In genomic region chr1:90843836-90844235, GRCm38 (mm10) we compare ENCODE assay signal across 9 mouse cellular contexts. TPM values are rescaled to one million over a fixed set of nuclear protein-coding genes. Genes with fewer than 3 reads are reported as not detected.
DNase-seq lines count a peak whose midpoint lies in the region; ATAC-seq lines count a peak whose summit lies in the region.
"Had no signal": no experiment of that assay in that cellular context is flagged by ENCODE, and none has a peak within 500 bp of the region (broad histone marks: within the 10 kb centered on the region; RNA-seq: fewer than 3 reads in every experiment).

Gene Col6a3, minus strand, starts transcription at chr1:90843971.

- peak in 1 of 2 experiments; percentile 32 for DNase-seq in adrenal gland, adult 18-20 months (ENCODE audit: low spot score in 2 of 2)
- peak; percentile 74 to 77 for DNase-seq in heart, postnatal 14 days
- DNase-seq in ovary, postnatal 14 days (ENCODE audit: low spot score) = peak; percentile 62
- DNase-seq in layer of hippocampus, postnatal 10 days (ENCODE audit: low spot score in 2 of 2) = no peak
- no peak for DNase-seq in retina, postnatal 1 day

- WGBS in embryonic facial prominence, embryonic 12.5 days = 29% methylated on average over 4 of the region's 4 CpGs
- WGBS in limb, embryonic 12.5 days = 19% methylated on average over 4 of the region's 4 CpGs

- H3K4me2 ChIP-seq in embryonic facial prominence, embryonic 12.5 days (replicated peaks) = peak within 1 kb of the TSS; percentile 50
- peak within 1 kb of the TSS; percentile 51 for H3K4me2 ChIP-seq in limb, embryonic 12.5 days

- H3K27me3 ChIP-seq in embryonic facial prominence, embryonic 12.5 days = no peaks in the 10 kb centered on the region
- H3K27me3 ChIP-seq in limb, embryonic 12.5 days = no peaks in the 10 kb centered on the region

- ATAC-seq in embryonic facial prominence, embryonic 12.5 days (ENCODE audit: insufficient number of reproducible peaks, insufficient read depth, low FRiP score, low TSS enrichment) = peak; percentile 75; the same call in 1 of the 2 replicates
- 0 out of 2 replicates have a peak, but pooled peaks have one; percentile 63 for ATAC-seq in limb, embryonic 12.5 days (ENCODE audit: insufficient number of reproducible peaks, insufficient read depth, low FRiP score, low TSS enrichment, low read depth)
- ATAC-seq in megakaryocyte, adult 5-6 weeks (ENCODE audit: poor library complexity, severe bottlenecking) = no peak

- H3K9me3 ChIP-seq in embryonic facial prominence, embryonic 12.5 days = no peaks in the 10 kb centered on the region
- no peaks in the 10 kb centered on the region for H3K9me3 ChIP-seq in limb, embryonic 12.5 days

- H3K9ac ChIP-seq in embryonic facial prominence, embryonic 12.5 days = peak within 1 kb of the TSS; percentile 51
- peak within 1 kb of the TSS; percentile 51; the same call in 1 of the 2 replicates for H3K9ac ChIP-seq in limb, embryonic 12.5 days (replicated peaks)

- H3K4me1 ChIP-seq in embryonic facial prominence, embryonic 12.5 days = peaks cover 45% of the 10 kb centered on the region
- H3K4me1 ChIP-seq in limb, embryonic 12.5 days (replicated peaks) = peaks cover 47% of the 10 kb centered on the region

- H3K36me3 ChIP-seq in embryonic facial prominence, embryonic 12.5 days = no peaks in the 10 kb centered on the region
- no peaks in the 10 kb centered on the region for H3K36me3 ChIP-seq in limb, embryonic 12.5 days

- peak within 1 kb of the TSS; percentile 72 for H3K27ac ChIP-seq in embryonic facial prominence, embryonic 12.5 days
- peak within 1 kb of the TSS; percentile 80 for H3K27ac ChIP-seq in limb, embryonic 12.5 days
- H3K27ac ChIP-seq: macrophage had no signal

- H3K4me3 ChIP-seq in embryonic facial prominence, embryonic 12.5 days = peak within 1 kb of the TSS; percentile 35
- peak within 1 kb of the TSS; percentile 32 for H3K4me3 ChIP-seq in limb, embryonic 12.5 days (replicated peaks)

- intact Hi-C loops in heart, postnatal 14 days (cut with DNase I) = loop anchor here (5.0 kb wide), 2 partner anchors 58 to 67 kb away; no protein-coding TSS in a partner anchor

RNA-seq across cellular contexts. Expression of gene Col6a3, which starts in this region (rescaled TPM):
- 10 to 100 TPM; 13.6 to 21.0 TPM for total RNA-seq in adrenal gland, adult 18-20 months (2021)
- polyA plus RNA-seq in embryonic facial prominence, embryonic 12.5 days (2016; fragmentation: Nextera tagmentation; extraction: Ambion mirVana) = 57.4 and 58.7 TPM in 2 replicates
- total RNA-seq in heart, postnatal 14 days (2021) = 100 to 1,000 TPM in 1 of 2 experiments, 10 to 100 TPM in 1; 90.3 to 105 TPM
- 27.4 and 28.2 TPM in 2 replicates for polyA plus RNA-seq in limb, embryonic 12.5 days (2016; fragmentation: Nextera tagmentation; extraction: Ambion mirVana)
- total RNA-seq in layer of hippocampus, postnatal 10 days (2021) = 1 to 10 TPM; 7.3 to 7.4 TPM
- total RNA-seq in megakaryocyte, adult 5-6 weeks (2015) = 0.02 TPM in 1 of 2 replicates, not detected in the other
- total RNA-seq in megakaryocyte, adult 5-6 weeks (2017) = not detected in 2 replicates

Comparison
In these comparisons a context has a peak if more than half of its experiments do, and no peak if none do; other contexts are left out.
1. RNA of gene Col6a3 (total RNA-seq): 90.3 to 105 TPM in heart, postnatal 14 days, 13.6 to 21.0 TPM in adrenal gland, adult 18-20 months and 7.3 to 7.4 TPM in layer of hippocampus, postnatal 10 days; 0.02 TPM in megakaryocyte, adult 5-6 weeks; every median in the first group is over 4 times any median in the second.
2. RNA of gene Col6a3 (total RNA-seq): 90.3 to 105 TPM in heart, postnatal 14 days; 13.6 to 21.0 TPM in adrenal gland, adult 18-20 months and 7.3 to 7.4 TPM in layer of hippocampus, postnatal 10 days; every median in the first group is over 4 times any median in the second.
3. DNase-seq: peak in heart, postnatal 14 days (2 of 2) and ovary, postnatal 14 days (single experiment); none in layer of hippocampus, postnatal 10 days (0 of 2) and retina, postnatal 1 day (single experiment).